Mouse (Mus musculus): ENCODE measurements around the gene Ulk3. TPM values are rescaled to one million over a fixed set of nuclear protein-coding genes. Genes with fewer than 3 reads are reported as not detected.

Ulk3 gene
- polyA plus RNA-seq, 1 experiment from 2014 or later = 21.6 TPM

DNA sequence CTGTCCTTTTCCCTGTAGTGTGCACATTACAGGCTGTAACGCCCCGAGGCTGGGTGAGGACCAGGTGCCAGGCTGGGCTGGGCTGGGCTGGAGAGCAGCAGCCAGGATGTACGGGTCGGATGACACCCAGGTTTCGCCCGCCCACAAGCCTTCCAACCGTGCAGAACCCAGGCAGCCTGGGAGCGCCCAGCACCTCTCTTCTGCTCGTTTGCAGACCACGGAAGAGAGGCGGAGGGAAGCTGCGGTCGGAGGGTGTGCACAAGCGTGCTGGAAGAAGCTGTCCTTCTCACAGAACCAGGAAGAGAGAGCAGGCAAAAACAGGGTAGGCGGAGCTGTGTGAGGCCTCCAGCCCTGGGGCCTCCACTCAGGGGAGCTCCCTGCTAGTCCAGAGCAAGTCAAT is 51.1 kb downstream of the Ulk3 start:
- Histone ChIP-seq H3K9me3 (no peaks in the 10 kb centered on the region), H3K27me3 (no peaks in the 10 kb centered on the region), H3K4me1 (peaks cover 73% of the 10 kb centered on the region), H3K36me3 (peaks cover 3% of the 10 kb centered on the region; the same call in 1 of the 2 replicates), H3K9ac (replicated peaks) (no peak overlapping the region; the same call in 1 of the 2 replicates), H3K27ac (replicated peaks) (peak overlapping the region; percentile 52), H3K4me2 (replicated peaks) (peak overlapping the region; percentile 27), H3K4me3 (no peak overlapping the region; the same call in 1 of the 2 replicates)
- ATAC-seq (ENCODE audit: low FRiP score, low read depth) = no peak
- 35% methylated on average over 15 of the region's 15 CpGs for WGBS

DNA sequence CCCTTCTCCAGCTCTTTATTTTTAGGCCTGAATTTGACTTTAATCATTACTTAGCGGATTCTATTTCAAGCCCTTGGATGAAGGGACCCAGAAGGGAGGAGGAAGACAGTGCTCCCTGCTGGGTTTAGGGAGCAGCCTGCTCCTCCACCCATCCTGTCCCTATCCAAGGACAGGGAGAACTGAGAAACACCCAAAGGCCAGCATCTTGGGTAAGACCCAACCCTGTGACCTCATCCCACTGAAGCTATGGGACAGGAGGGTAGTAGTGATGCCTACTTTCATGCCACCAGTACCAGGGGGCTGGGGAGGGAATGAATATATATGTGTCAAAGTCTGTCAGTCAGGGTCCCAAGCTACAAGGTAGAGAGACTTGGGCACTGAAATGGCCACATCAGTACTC is 51.8 kb downstream of the Ulk3 start:
- H3K4me1 ChIP-seq = peaks cover 79% of the 10 kb centered on the region
- WGBS = 74% methylated on average over 1 of the region's 1 CpGs
- no peak overlapping the region for H3K4me3 ChIP-seq
- no peaks in the 10 kb centered on the region for H3K9me3 ChIP-seq
- no peak for ATAC-seq (ENCODE audit: low FRiP score, low read depth)
- H3K9ac ChIP-seq (replicated peaks) = no peak overlapping the region
- H3K27me3 ChIP-seq = no peaks in the 10 kb centered on the region
- no peak overlapping the region for H3K4me2 ChIP-seq (replicated peaks)
- peaks cover 3% of the 10 kb centered on the region; the same call in 1 of the 2 replicates for H3K36me3 ChIP-seq
- H3K27ac ChIP-seq (replicated peaks) = no peak overlapping the region

DNA sequence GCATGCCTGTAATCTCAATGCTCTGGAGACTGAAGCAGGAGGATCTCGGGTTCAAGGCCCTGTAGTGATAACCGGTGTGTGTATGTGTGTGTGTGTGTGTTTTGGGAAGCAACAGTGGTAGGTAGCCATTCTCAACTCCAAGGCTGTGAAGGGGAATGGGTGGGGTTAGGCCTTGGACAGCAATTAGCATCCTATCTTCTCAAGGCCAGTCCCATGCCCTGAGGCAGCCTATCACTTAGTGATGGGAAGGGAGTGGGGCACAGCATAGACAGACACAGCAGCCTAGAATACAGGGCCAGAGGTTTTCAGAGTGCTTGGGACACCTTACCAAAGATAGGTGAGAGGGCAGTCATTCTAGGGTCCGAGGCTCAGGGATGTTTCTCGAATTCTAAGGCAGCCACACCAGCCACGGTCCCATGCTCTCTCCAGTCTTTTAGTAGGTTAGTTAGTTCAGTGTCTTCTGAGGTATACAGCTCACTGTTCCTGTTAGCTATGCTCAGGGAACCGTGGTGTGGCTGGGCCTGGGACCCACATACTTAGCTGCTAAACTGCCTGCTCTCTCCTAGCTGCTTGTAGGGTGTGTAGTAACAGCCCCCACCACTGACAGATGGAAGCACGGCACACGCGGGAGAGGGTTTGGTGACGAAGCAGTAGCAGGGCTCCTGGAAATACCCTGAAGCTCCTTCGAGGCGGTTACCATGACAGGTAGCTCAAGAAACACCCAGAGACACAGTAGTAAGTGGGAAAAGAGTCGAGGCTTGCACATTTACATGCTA is 52.7 kb downstream of the Ulk3 start:
- peak overlapping the region; percentile 29; the same call in 1 of the 2 replicates for H3K9ac ChIP-seq (replicated peaks)

DNA sequence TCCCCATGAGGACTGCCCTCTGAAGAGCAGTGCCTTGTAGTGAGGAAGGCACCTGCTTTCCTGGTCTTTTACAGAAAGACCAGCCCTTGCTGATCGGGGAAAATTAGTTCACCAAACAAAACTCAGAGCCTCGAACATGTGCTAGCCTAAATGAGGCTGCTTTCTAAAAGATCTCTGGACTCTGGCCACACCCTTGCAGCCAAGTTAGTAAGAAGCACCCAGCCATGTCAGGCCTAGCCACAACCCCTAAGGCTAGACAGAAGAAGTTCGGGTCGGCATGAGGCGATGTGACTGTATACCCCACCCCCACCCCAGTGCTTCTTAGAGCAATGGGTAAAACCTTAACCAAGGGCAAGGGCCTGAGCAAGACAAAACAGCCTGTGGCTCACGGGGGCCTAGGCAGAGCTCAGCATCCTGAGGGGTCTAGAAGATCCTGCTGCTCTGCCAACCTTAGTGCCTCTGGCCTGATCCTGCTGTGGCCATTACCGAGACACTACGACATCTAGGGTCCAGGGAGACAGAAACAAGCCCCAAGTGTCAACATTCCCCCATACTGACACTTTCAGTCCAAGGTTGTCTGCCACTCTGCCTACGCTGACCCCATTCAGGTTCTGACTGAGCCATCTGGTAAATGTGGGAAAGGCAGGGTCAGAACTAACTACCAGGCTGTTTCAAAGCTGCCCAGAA is 54.1 kb downstream of the Ulk3 start:
- peaks cover 9% of the 10 kb centered on the region; the same call in 1 of the 2 replicates for H3K27me3 ChIP-seq
- no peak for ATAC-seq (ENCODE audit: low FRiP score, low read depth)
- no peaks in the 10 kb centered on the region for H3K9me3 ChIP-seq
- H3K9ac ChIP-seq (replicated peaks) = peak overlapping the region; percentile 100
- H3K27ac ChIP-seq (replicated peaks) = no peak overlapping the region
- H3K4me2 ChIP-seq (replicated peaks) = peak overlapping the region; percentile 96
- H3K36me3 ChIP-seq = peaks cover 3% of the 10 kb centered on the region; the same call in 1 of the 2 replicates
- peaks cover 68% of the 10 kb centered on the region for H3K4me1 ChIP-seq
- peak overlapping the region; percentile 98 for H3K4me3 ChIP-seq
- 78% methylated on average over 9 of the region's 9 CpGs for WGBS

More for the DNA sequence above, 52.7 kb downstream of the Ulk3 start:
- Histone ChIP-seq H3K4me1 (peaks cover 79% of the 10 kb centered on the region), H3K36me3 (peaks cover 3% of the 10 kb centered on the region; the same call in 1 of the 2 replicates), H3K4me3 (no peak overlapping the region), H3K9me3 (no peaks in the 10 kb centered on the region), H3K27me3 (peaks cover 5% of the 10 kb centered on the region; the same call in 1 of the 2 replicates), H3K27ac (replicated peaks) (no peak overlapping the region), H3K4me2 (replicated peaks) (no peak overlapping the region)
- no peak for ATAC-seq (ENCODE audit: low FRiP score, low read depth)
- WGBS = 88% methylated on average over 13 of the region's 13 CpGs

DNA sequence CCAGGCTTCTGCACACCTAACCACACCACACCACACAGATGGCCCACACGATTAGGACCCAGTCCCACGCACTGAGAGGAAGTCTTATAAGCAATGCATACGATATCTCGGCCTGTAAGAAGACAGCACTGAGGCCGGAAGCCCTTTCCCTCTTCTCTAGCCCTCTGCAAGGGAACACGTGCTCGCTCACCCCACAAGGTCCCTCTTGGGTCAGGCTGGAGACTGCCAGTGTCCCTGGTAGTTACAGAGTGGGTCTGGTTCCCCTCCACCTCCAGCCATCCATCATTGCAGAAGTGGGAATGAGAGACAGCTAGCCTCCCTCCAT is 54.6 kb downstream of the Ulk3 start:
- peak overlapping the region; percentile 98 for H3K4me3 ChIP-seq
- H3K36me3 ChIP-seq = peaks cover 3% of the 10 kb centered on the region; the same call in 1 of the 2 replicates
- WGBS = 65% methylated on average over 7 of the region's 7 CpGs
- H3K9me3 ChIP-seq = no peaks in the 10 kb centered on the region
- peak overlapping the region; percentile 100 for H3K9ac ChIP-seq (replicated peaks)
- peaks cover 63% of the 10 kb centered on the region for H3K4me1 ChIP-seq
- H3K27me3 ChIP-seq = peaks cover 9% of the 10 kb centered on the region; the same call in 1 of the 2 replicates
- no peak overlapping the region for H3K27ac ChIP-seq (replicated peaks)
- no peak for ATAC-seq (ENCODE audit: low FRiP score, low read depth)
- peak overlapping the region; percentile 96 for H3K4me2 ChIP-seq (replicated peaks)

DNA sequence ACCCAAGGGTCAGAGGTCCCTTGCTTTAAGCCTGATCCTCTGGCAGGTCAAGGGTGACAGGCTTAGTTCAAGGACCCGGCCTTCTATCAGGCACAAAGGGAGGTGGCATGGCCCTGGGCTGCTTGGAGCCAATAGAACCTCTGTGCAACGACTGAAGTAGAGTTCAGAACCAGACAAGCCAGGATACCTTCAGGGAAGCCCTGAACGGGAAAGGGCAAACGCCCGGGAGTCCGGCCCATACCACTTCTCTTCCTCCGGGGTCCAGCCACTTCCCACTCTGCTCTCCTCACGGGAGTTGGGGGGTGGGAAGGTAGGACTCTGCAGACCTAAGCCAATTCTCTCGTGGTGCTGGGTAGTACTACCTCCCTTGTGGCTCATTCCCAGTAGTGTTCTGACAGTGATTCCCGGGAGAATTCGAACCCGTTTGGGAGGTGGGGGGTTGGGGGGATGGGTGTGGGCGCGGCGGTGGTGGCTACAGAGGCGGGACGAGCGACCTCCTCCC is 55.2 kb downstream of the Ulk3 start:
- peaks cover 3% of the 10 kb centered on the region; the same call in 1 of the 2 replicates for H3K36me3 ChIP-seq
- H3K4me2 ChIP-seq (replicated peaks) = peak overlapping the region; percentile 96
- peak overlapping the region; percentile 98 for H3K4me3 ChIP-seq
- peak overlapping the region; percentile 100 for H3K9ac ChIP-seq (replicated peaks)
- no peaks in the 10 kb centered on the region for H3K9me3 ChIP-seq
- under 1% methylated on average over 18 of the region's 18 CpGs for WGBS
- H3K4me1 ChIP-seq = peaks cover 56% of the 10 kb centered on the region
- H3K27ac ChIP-seq (replicated peaks) = peak overlapping the region; percentile 98
- ATAC-seq (ENCODE audit: low FRiP score, low read depth) = peak; percentile 53
- H3K27me3 ChIP-seq = peaks cover 9% of the 10 kb centered on the region; the same call in 1 of the 2 replicates

DNA sequence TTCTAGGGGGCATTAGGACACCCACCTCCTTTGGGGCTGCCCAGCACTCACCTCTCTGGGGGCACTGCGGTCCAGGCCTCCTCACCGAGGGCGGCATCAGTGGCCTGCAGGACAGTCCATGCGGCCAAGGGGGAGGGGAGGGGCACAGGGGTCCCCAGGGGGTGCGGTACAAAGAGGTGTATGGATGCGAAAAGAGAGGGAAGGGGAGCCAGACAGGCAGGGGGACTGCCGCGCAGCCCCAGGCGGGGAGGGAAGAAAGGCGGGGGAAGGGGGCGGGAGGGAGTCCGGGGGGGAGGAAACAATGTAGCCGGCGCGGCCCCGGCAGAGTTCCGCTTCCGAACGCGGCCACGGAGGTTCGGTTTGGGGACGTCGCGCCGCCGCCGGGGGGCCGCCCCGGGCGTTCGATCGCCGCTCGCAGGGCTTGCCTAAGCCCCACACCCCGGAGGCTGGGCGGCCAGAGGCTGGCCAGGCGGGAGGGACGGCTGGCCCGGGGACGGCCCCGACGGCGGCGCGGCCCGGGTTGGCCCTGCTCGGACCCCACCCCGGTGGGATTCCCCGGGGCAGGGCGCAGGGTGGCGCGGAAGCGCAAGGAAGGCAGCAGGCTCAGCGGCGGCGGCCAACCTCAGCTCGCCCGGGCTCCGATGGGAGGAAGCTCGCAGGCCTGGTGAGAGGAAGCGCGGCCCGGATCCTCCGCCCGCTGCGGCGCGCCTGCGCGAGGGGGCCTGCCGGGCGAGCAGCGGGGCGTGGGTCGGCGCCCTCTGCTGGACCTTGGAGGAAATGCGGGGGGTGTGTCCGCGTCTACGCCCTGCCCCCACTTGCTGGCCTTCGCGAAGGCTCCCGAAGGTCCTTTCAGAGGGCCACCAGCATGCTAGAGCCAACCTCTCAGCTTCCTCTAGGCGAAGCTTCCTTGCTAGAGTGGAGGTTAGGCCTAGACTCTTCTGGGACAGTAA is 56.0 kb downstream of the Ulk3 start:
- Histone ChIP-seq H3K4me2 (replicated peaks) (peak overlapping the region; percentile 96), H3K4me1 (peaks cover 49% of the 10 kb centered on the region), H3K4me3 (peak overlapping the region; percentile 98), H3K9me3 (no peaks in the 10 kb centered on the region), H3K27ac (replicated peaks) (peak overlapping the region; percentile 98), H3K36me3 (peaks cover 3% of the 10 kb centered on the region; the same call in 1 of the 2 replicates), H3K27me3 (peaks cover 9% of the 10 kb centered on the region; the same call in 1 of the 2 replicates), H3K9ac (replicated peaks) (peak overlapping the region; percentile 100)
- WGBS = under 1% methylated on average over 64 of the region's 85 CpGs
- peak; percentile 87 for ATAC-seq (ENCODE audit: low FRiP score, low read depth)

Other genes with a start within 250 kb of the Ulk3 start
- gene Ppcdc, start 149.3 kb upstream of the Ulk3 start, polyA plus RNA-seq (2016; fragmentation: Nextera tagmentation; extraction: Ambion mirVana) = 21.9 and 23.3 TPM in 2 replicates
- 48.6 and 49.8 TPM in 2 replicates for gene Scamp5, start 121.4 kb upstream of the Ulk3 start, polyA plus RNA-seq (2016; fragmentation: Nextera tagmentation; extraction: Ambion mirVana)
- 13.8 and 17.0 TPM in 2 replicates for gene Rpp25, start 85.4 kb upstream of the Ulk3 start, polyA plus RNA-seq (2016; fragmentation: Nextera tagmentation; extraction: Ambion mirVana)
- gene Cox5a, start 68.2 kb upstream of the Ulk3 start, polyA plus RNA-seq (2016; fragmentation: Nextera tagmentation; extraction: Ambion mirVana) = 705 and 706 TPM in 2 replicates
- gene Fam219b, start 51.9 kb upstream of the Ulk3 start, polyA plus RNA-seq (2016; fragmentation: Nextera tagmentation; extraction: Ambion mirVana) = 21.0 TPM in 2 replicates
- gene Mpi, start 36.7 kb upstream of the Ulk3 start, polyA plus RNA-seq (2016; fragmentation: Nextera tagmentation; extraction: Ambion mirVana) = 65.7 and 67.3 TPM in 2 replicates
- gene Scamp2, start 28.5 kb upstream of the Ulk3 start, polyA plus RNA-seq (2016; fragmentation: Nextera tagmentation; extraction: Ambion mirVana) = 57.6 and 62.6 TPM in 2 replicates
- gene Cplx3, start 16.8 kb downstream of the Ulk3 start, polyA plus RNA-seq (2016; fragmentation: Nextera tagmentation; extraction: Ambion mirVana) = 3.7 and 4.8 TPM in 2 replicates
- 0.10 TPM in 1 of 2 replicates, not detected in the other for gene Lman1l, start 31.3 kb downstream of the Ulk3 start, polyA plus RNA-seq (2016; fragmentation: Nextera tagmentation; extraction: Ambion mirVana)
- 35.3 and 40.0 TPM in 2 replicates for gene Csk, start 64.2 kb downstream of the Ulk3 start, polyA plus RNA-seq (2016; fragmentation: Nextera tagmentation; extraction: Ambion mirVana)
- gene Cyp1a2, start 94.3 kb downstream of the Ulk3 start, polyA plus RNA-seq (2016; fragmentation: Nextera tagmentation; extraction: Ambion mirVana) = not detected in 2 replicates
- gene Cyp1a1, start 98.5 kb downstream of the Ulk3 start, polyA plus RNA-seq (2016; fragmentation: Nextera tagmentation; extraction: Ambion mirVana) = not detected in 2 replicates
- 40.9 and 41.1 TPM in 2 replicates for gene Edc3, start 119.1 kb downstream of the Ulk3 start, polyA plus RNA-seq (2016; fragmentation: Nextera tagmentation; extraction: Ambion mirVana)
- 90.0 and 94.7 TPM in 2 replicates for gene Clk3, start 176.4 kb downstream of the Ulk3 start, polyA plus RNA-seq (2016; fragmentation: Nextera tagmentation; extraction: Ambion mirVana)
- 23.1 and 28.1 TPM in 2 replicates for gene Arid3b, start 247.3 kb downstream of the Ulk3 start, polyA plus RNA-seq (2016; fragmentation: Nextera tagmentation; extraction: Ambion mirVana)